Mouse (Mus musculus) myocyte (in vitro differentiated cells): Measurements from ENCODE around the gene Lin37.

Experiments
- CEBPB ChIP-seq: IDR thresholded peaks from 2 replicates; pipeline ENCODE4 v1.6.1; 2011; ENCODE audit warnings: mild to moderate bottlenecking, moderate library complexity; ENCODE audit not compliant: poor library complexity, insufficient read depth, severe bottlenecking
- POLR2A ChIP-seq: IDR thresholded peaks from one replicate; pipeline ENCODE4 v1.6.1; 2011; ENCODE audit warnings: low read depth, mild to moderate bottlenecking, control low read depth, moderate library complexity; ENCODE audit not compliant: insufficient read length
- TCF3 ChIP-seq: IDR thresholded peaks from one replicate; pipeline ENCODE4 v1.6.1; 2011; ENCODE audit warnings: low read depth, control low read depth; ENCODE audit not compliant: insufficient read length

DNA sequence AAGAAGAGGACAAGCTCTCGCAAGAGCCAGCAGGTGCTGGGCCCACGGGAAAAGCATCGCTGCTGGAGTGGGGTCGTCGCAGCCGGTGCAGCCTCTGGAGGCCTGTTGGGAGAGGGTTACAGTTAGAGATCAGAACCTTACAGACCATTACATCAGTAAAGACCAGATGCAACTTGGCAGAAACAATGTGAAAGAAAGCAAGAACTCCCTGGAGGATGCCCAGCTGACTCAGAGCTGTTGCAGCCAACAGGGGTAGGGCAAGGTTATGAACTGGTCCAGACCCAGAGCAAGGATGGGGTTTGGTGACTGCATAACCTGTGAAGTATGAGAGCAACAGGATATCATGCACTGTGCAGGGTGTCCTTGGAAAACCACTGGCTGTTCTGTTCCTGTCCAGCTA lies 35.2 kb downstream of the Lin37 start:
- TF ChIP-seq TCF3 (no peak), POLR2A (peak; percentile 14), CEBPB (peak; percentile 96)
